Mouse (Mus musculus) midbrain, postnatal 0 days (tissue): Measurements from ENCODE around the gene Tff1. TPM values are rescaled to one million over a fixed set of nuclear protein-coding genes. Genes with fewer than 3 reads are reported as not detected.

Experiments
- ATAC-seq: fragments of 200-750 bp; cut with Nextera tagmentation; 2 replicates; pipeline ENCODE4 v1.8.0; 2017; ENCODE audit warnings: moderate number of reproducible peaks, mild to moderate bottlenecking, moderate TSS enrichment, moderate library complexity; ENCODE audit not compliant: low FRiP score
- DNase-seq: peaks from one replicate; pipeline ENCODE4 v3.0.0-alpha.2; 2015; ENCODE audit warnings: low spot score
- H3K27ac ChIP-seq: fragments of 300-500 bp; sonication (generic); 2 replicates; pipeline ENCODE4 v1.5.1; 2014; ENCODE audit warnings: low read depth, mild to moderate bottlenecking, low read length, mixed read lengths
- H3K27me3 ChIP-seq: fragments of 300-500 bp; sonication (generic); 2 replicates; pipeline ENCODE4 v1.6.1; 2014; ENCODE audit warnings: low read length, control low read depth, mixed read lengths; ENCODE audit not compliant: insufficient read depth
- H3K36me3 ChIP-seq: fragments of 300-500 bp; sonication (generic); 2 replicates; pipeline ENCODE4 v1.6.1; 2014; ENCODE audit warnings: low read length, control low read depth, mixed read lengths; ENCODE audit not compliant: insufficient read depth
- H3K4me1 ChIP-seq: fragments of 300-500 bp; sonication (generic); 2 replicates; pipeline ENCODE4 v1.6.1; 2014; ENCODE audit warnings: mild to moderate bottlenecking, control low read depth, antibody characterized with exemption, low read length, mixed read lengths; ENCODE audit not compliant: insufficient read depth
- H3K4me2 ChIP-seq: fragments of 300-500 bp; sonication (generic); 2 replicates; pipeline ENCODE4 v1.6.1; 2014; ENCODE audit warnings: low read depth, mild to moderate bottlenecking, low read length, mixed read lengths; ENCODE audit not compliant: poor library complexity, severe bottlenecking
- H3K4me3 ChIP-seq: fragments of 300-500 bp; sonication (generic); 2 replicates; pipeline ENCODE4 v1.5.1; 2014; ENCODE audit warnings: low read depth, mild to moderate bottlenecking, low read length, moderate library complexity
- H3K9ac ChIP-seq: fragments of 300-500 bp; sonication (generic); replicated peaks from 2 replicates; pipeline ENCODE4 v1.6.1; 2014; ENCODE audit warnings: mild to moderate bottlenecking, low read length, moderate library complexity, mixed read lengths; ENCODE audit not compliant: poor library complexity, severe bottlenecking
- H3K9me3 ChIP-seq: fragments of 300-500 bp; sonication (generic); 2 replicates; pipeline ENCODE4 v1.6.1; 2016; ENCODE audit warnings: low read length, control low read depth
- CTCF ChIP-seq: IDR thresholded peaks from 2 replicates; pipeline ENCODE4 v1.5.1; 2016; ENCODE audit warnings: antibody characterized with exemption, mild to moderate bottlenecking
- WGBS: fragments of 180-500 bp; shearing (Covaris S2); extraction: QIAGEN DNeasy Blood & Tissue Kit; methylation state at CpG from one replicate; pipeline ENCODE4 v1.1.7; 2014; 5-methylcytosine and 5-hydroxymethylcytosine counted together
- polyA plus RNA-seq: library from polyadenylated mRNA; unstranded; fragments of >200 nt; fragmentation: Nextera tagmentation; extraction: Ambion mirVana; gene quantifications from 2 replicates; pipeline ENCODE4 v1.2.1, GENCODE M21; 2015
- total RNA-seq: library from RNA; depleted of rRNA; stranded (reverse); fragments of >200 nt; gene quantifications from 2 replicates; pipeline ENCODE4 v1.2.3, GENCODE M21; 2014; rRNA removed

Gene Tff1
- total and polyA plus RNA-seq, 2 experiments from 2014 or later, result not detected

- TF ChIP-seq CTCF, result no peak
- Histone ChIP-seq H3K27ac (no peak overlapping the region), H3K9me3 (no peaks in the 10 kb centered on the region), H3K4me1 (no peaks in the 10 kb centered on the region), H3K36me3 (no peaks in the 10 kb centered on the region), H3K4me2 (no peak overlapping the region), H3K27me3 (no peaks in the 10 kb centered on the region), H3K4me3 (no peak overlapping the region), H3K9ac (no peak overlapping the region)
- ATAC-seq (peak; percentile 49; the same call in 1 of the 2 replicates), DNase-seq (peak; percentile 85)
- 37% methylated on average over 9 of the region's 9 CpGs for WGBS
Measured at GRCm38 (mm10) chr17:31125548-31126266, 39.4 kb downstream of the Tff1 start.

- 0 out of 2 replicates have a peak, but pooled peaks cover 4% of the 10 kb centered on the region for H3K36me3 ChIP-seq
- H3K9ac ChIP-seq, result no peak overlapping the region
- no peaks in the 10 kb centered on the region for H3K9me3 ChIP-seq
- peak; percentile 86 for TF ChIP-seq CTCF
- 16% methylated on average over 8 of the region's 8 CpGs for WGBS
- no peak overlapping the region for H3K27ac ChIP-seq
- no peak overlapping the region for H3K4me3 ChIP-seq
- no peak for ATAC-seq
- no peak overlapping the region for H3K4me2 ChIP-seq
- DNase-seq, result peak; percentile 79
- H3K27me3 ChIP-seq, result no peaks in the 10 kb centered on the region
- no peaks in the 10 kb centered on the region for H3K4me1 ChIP-seq
Measured at GRCm38 (mm10) chr17:31121975-31122374, 43.1 kb downstream of the Tff1 start.

- Histone ChIP-seq H3K4me2 (no peak overlapping the region), H3K4me1 (no peaks in the 10 kb centered on the region), H3K27ac (no peak overlapping the region), H3K27me3 (no peaks in the 10 kb centered on the region), H3K36me3 (peaks cover 14% of the 10 kb centered on the region; the same call in 1 of the 2 replicates), H3K9me3 (no peaks in the 10 kb centered on the region), H3K4me3 (no peak overlapping the region), H3K9ac (no peak overlapping the region)
- 11% methylated on average over 7 of the region's 7 CpGs for WGBS
- peak; percentile 93 for TF ChIP-seq CTCF
- DNase-seq, result peak; percentile 77
- no peak for ATAC-seq
Measured at GRCm38 (mm10) chr17:31119429-31119828, 45.6 kb downstream of the Tff1 start.

GRCm38 (mm10) chr17:31117946-31118345, 47.1 kb downstream of the Tff1 start:
- TF ChIP-seq CTCF, result no peak
- no peak for ATAC-seq
- WGBS, result 85% methylated on average over 5 of the region's 5 CpGs
- H3K27ac ChIP-seq, result no peak overlapping the region
- no peak overlapping the region for H3K9ac ChIP-seq
- H3K4me1 ChIP-seq, result no peaks in the 10 kb centered on the region
- no peak for DNase-seq
- H3K4me2 ChIP-seq, result no peak overlapping the region
- H3K27me3 ChIP-seq, result no peaks in the 10 kb centered on the region
- no peak overlapping the region for H3K4me3 ChIP-seq
- no peaks in the 10 kb centered on the region for H3K9me3 ChIP-seq
- H3K36me3 ChIP-seq, result peaks cover 26% of the 10 kb centered on the region

- H3K36me3 ChIP-seq, result peaks cover 44% of the 10 kb centered on the region
Measured at GRCm38 (mm10) chr17:31116063-31116462, 49.0 kb downstream of the Tff1 start.

GRCm38 (mm10) chr17:31113191-31113856, 51.8 kb downstream of the Tff1 start:
- Histone ChIP-seq H3K4me2 (no peak overlapping the region), H3K9me3 (no peaks in the 10 kb centered on the region), H3K9ac (no peak overlapping the region), H3K27ac (no peak overlapping the region), H3K4me1 (no peaks in the 10 kb centered on the region), H3K4me3 (no peak overlapping the region), H3K27me3 (no peaks in the 10 kb centered on the region), H3K36me3 (peaks cover 64% of the 10 kb centered on the region)
- no peak for TF ChIP-seq CTCF
- ATAC-seq (no peak), DNase-seq (no peak)
- 21% methylated on average over 9 of the region's 9 CpGs for WGBS

More at GRCm38 (mm10) chr17:31116063-31116462, 49.0 kb downstream of the Tff1 start:
- H3K4me1 ChIP-seq, result no peaks in the 10 kb centered on the region
- H3K9ac ChIP-seq, result no peak overlapping the region
- no peaks in the 10 kb centered on the region for H3K27me3 ChIP-seq
- no peak overlapping the region for H3K4me2 ChIP-seq
- no peaks in the 10 kb centered on the region for H3K9me3 ChIP-seq
- DNase-seq, result no peak
- H3K27ac ChIP-seq, result no peak overlapping the region
- 69% methylated on average over 6 of the region's 6 CpGs for WGBS
- TF ChIP-seq CTCF, result no peak
- H3K4me3 ChIP-seq, result no peak overlapping the region
- no peak for ATAC-seq

Other genes starting within 250 kb of the Tff1 start
- gene Umodl1, start 210.6 kb downstream of the Tff1 start, total RNA-seq, result 0.16 and 1.2 TPM in 2 replicates
- 0.12 and 0.15 TPM in 2 replicates for gene Umodl1, start 210.6 kb downstream of the Tff1 start, polyA plus RNA-seq
- 29.2 and 38.7 TPM in 2 replicates for gene Abcg1, start 107.6 kb downstream of the Tff1 start, total RNA-seq
- gene Abcg1, start 107.6 kb downstream of the Tff1 start, polyA plus RNA-seq, result 19.6 and 20.7 TPM in 2 replicates
- not detected in 2 replicates for gene Tff3, start 35.6 kb downstream of the Tff1 start, total RNA-seq
- gene Tff3, start 35.6 kb downstream of the Tff1 start, polyA plus RNA-seq, result 0.52 and 0.83 TPM in 2 replicates
- not detected in 2 replicates for gene Tff2, start 21.0 kb downstream of the Tff1 start, total RNA-seq
- not detected in 2 replicates for gene Tff2, start 21.0 kb downstream of the Tff1 start, polyA plus RNA-seq
- 0.16 TPM in 1 of 2 replicates, not detected in the other for gene Tmprss3, start 33.7 kb upstream of the Tff1 start, total RNA-seq
- 0.10 and 0.27 TPM in 2 replicates for gene Tmprss3, start 33.7 kb upstream of the Tff1 start, polyA plus RNA-seq
- not detected in 2 replicates for gene Ubash3a, start 42.6 kb upstream of the Tff1 start, total RNA-seq
- gene Ubash3a, start 42.6 kb upstream of the Tff1 start, polyA plus RNA-seq, result 0.20 TPM in 1 of 2 replicates, not detected in the other
- gene Rsph1, start 112.1 kb upstream of the Tff1 start, total RNA-seq, result 2.8 and 3.5 TPM in 2 replicates
- 6.0 and 8.5 TPM in 2 replicates for gene Rsph1, start 112.1 kb upstream of the Tff1 start, polyA plus RNA-seq
- 11.0 and 12.7 TPM in 2 replicates for gene Slc37a1, start 121.5 kb upstream of the Tff1 start, total RNA-seq
- gene Slc37a1, start 121.5 kb upstream of the Tff1 start, polyA plus RNA-seq, result 6.9 and 7.6 TPM in 2 replicates
- 27.3 and 40.2 TPM in 2 replicates for gene Pde9a, start 220.9 kb upstream of the Tff1 start, total RNA-seq
- gene Pde9a, start 220.9 kb upstream of the Tff1 start, polyA plus RNA-seq, result 32.2 and 36.4 TPM in 2 replicates